Mouse (Mus musculus): ENCODE data around the gene Efcab14.

The Efcab14 gene

DNA sequence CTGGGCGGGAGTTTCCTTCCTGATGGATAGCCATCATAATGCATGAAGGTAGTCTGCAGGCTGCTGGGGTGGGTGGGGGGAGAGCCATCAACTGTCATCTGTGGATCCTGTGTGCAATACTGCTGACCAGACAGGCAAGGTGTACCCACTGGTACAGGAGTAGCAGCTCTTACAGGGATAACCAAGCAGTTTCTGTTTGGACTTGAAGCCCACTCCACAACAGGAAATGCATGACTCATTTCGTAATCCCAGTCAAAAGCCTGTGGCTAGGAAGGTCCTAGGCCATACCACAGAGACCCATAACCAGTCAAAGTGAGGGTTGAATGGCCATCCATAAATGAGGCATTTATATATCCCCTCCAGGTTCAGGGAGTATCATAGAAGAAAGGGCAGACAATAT is 40.1 kb downstream of the Efcab14 start:
- DNase-seq (ENCODE audit: low spot score): no peak

DNA sequence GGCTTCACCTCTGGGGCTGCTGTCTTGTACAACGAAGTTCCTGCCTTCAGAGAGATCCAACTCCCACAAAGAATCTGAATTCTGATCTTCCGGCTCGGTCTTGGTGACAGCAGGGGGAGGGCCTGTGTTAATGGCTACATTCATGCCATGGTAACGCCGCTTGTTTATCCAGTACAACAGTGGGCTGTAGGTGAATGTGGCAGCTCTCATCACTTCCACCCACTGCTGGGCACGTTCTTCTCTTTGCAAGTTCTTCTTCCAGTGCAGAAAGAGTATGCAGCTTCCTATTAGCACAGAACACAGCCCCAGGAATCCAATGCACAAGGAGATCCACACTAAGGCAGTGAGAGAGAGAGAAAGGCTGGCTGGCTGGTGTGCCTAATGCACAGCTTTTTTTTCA is 42.7 kb downstream of the Efcab14 start:
- no peak for DNase-seq (ENCODE audit: low spot score)

DNA sequence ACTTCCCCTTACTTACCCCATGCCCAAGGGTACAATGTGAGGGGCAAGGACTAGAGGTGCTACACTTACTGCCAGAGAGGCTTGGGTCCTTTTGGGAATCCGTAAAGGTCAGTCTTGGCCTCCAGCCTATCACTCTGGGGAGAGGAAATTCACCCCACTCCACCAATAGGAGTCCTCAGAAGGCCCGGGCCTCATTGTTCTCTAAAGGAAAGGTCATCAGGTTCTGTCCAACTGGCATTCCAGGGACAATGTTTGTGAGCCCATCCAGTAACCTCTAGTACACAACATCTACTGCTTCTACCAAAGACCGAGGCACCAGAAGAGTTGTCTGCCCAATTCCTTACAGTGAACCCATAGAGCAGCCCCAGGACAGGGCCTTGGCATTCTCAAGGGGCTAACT is 43.4 kb downstream of the Efcab14 start, which contains the start of gene Tex38:
Tex38 (minus strand) TSS at position 101 of the 400 bp plus-strand sequence.
- DNase-seq (ENCODE audit: low spot score): no peak

DNA sequence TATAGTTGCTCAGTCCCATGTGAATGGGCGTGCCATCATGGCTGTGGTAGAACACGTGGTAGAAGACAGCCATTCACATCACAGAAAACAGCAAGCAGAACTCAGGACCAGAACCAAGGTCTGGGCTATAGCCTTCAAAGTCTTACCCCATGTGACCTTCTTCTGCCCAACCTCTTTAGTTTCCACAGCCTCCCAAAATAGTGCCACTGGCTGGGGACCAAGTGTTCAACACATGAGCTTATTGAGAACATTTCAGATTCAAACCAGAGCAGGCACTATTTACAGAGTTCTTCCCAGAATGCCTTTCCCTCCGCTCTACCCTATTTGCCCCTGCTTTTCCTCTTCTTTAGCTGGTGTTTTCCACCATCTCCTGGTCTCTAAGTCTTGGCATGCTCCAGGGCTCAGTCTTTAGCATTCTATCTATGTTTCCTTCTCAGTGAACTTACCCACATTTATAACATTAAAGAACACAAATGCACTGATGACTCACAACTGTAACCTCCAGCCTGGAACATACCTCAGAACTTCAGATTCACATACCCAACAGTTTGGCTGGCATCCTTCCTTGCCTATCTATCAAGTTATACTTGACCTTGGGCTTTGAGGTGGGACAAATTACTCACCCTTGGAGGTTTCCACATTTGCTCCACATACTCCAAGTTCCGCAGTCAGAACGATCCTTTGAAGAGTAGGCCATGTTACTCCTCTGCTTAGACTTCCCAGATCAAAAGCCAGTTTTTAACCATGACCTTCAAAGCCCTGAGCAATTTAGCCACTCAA is 44.7 kb downstream of the Efcab14 start:
- no peak for DNase-seq (ENCODE audit: low spot score)

DNA sequence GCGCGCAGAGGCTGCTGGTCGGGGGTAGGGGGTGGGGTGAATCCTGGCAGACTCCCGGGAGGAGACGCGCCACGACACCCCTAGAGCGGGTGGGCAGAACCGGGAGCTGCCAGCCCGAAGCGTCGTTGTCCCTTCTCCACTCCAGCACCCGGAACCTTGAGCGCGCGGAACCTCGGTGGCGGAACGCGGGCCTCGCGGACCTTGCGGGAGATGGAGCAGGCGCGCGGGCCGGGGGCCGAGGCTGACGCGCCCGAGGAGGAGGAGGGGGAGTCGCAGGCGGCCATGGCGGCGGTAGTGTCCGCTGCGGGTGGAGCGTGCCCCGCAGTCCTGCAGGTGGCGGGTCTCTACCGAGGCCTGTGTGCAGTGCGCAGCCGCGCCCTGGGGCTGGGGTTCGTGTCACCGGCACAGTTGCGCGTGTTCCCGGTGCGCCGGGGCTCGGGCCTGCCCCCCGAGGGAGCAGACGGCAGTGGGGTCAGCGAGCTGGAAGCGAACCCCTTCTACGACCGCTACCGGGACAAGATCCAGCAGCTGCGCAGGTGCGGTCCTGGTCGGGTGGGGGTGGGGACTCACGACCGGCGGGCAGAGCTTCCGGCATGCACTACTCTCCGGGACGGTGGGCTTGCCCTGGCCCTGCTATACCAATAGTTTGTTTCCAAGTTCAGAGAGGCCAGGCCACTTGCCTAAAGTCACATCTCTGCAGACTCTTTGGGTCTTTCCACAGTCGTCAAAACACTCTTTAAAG is 47.4 kb downstream of the Efcab14 start, which contains the start of gene Atpaf1:
Atpaf1 (plus strand) TSS at position 44 of the 742 bp plus-strand sequence.
- peak; percentile 61 for DNase-seq (ENCODE audit: low spot score)

DNA sequence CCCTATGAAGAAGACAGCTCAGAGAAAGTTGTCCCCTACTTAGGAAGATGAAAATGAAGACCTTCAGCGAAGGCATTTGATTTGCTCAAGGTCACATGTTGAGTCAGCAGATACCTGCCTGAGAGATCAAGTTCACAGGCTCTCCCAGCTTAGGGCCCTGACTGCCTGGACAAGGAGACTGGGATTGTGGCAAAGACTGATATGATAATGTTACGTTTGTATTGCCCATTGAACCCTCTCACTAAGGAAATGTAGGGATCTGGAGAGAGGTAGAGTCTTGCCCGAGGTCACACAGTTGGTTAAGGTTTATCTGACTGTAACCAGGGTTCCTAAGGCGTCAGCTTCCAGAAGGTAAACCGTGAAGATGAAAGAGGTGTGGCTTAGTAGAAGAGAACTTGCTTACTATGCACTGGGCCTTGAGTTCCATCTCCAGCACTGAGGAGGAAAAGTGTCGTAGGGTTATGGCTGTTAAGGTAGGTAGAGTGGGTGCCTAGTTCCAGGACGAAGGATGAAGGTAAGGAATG is 48.0 kb downstream of the Efcab14 start:
- peak; percentile 19 for DNase-seq (ENCODE audit: low spot score)

DNA sequence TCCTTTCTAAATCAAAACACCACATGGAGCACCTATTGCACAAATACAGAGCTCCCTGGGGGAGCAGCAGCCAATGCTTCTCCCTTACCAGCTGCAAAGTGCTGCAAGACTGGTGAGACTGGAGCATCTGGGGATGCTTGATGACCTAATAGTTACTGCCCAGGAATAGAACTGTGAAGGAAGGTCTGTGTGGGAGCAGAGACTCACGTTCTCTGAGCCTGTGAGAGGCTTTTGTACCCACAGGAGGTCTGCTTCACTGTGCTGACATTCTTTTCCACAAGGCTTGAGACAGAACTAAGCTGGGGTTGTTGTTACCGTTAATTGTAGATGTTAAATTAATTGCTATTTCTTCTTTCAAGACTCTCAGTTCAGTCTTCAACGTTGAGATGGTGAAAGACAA is 53.3 kb downstream of the Efcab14 start:
- DNase-seq (ENCODE audit: low spot score): peak; percentile 23

DNA sequence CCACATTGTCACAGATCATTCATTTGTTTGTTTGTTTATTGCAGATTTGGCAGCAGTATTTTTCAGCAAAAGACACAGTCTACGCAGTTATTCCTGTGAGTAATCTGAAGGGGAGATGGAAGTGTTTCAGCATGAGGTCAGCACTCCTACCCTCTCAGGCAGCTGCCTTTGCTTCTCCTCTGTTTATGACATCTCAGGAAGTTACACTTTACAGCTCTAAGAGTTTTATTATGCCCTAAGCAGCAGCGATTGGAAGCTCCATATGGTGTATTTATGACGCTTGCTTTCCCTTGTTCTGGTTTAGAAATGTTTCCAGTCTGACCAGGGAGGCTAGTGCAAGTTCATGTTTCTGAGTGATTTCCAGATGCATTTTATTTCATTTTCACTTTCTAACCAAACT is 57.8 kb downstream of the Efcab14 start:
- peak; percentile 17 for DNase-seq (ENCODE audit: low spot score)

DNA sequence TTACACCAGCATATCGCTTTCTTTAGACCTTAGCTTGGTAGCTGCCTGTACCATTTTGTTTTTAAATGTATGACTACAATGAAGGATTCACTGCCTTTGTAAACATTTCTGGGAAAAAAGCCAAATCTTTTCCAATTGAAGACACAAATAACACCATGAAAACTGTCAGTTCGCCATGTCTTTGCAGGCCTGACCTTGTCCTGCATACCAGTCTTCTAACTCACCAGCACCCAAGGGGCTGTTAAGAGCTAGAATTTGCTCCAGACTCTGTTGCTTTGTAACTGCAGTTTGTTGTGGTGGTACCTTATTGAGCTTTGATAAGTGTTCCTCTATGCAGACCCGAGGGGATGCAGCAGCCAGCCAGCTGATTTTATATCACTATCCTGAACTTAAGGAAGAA is 62.4 kb downstream of the Efcab14 start:
- DNase-seq (ENCODE audit: low spot score): no peak

DNA sequence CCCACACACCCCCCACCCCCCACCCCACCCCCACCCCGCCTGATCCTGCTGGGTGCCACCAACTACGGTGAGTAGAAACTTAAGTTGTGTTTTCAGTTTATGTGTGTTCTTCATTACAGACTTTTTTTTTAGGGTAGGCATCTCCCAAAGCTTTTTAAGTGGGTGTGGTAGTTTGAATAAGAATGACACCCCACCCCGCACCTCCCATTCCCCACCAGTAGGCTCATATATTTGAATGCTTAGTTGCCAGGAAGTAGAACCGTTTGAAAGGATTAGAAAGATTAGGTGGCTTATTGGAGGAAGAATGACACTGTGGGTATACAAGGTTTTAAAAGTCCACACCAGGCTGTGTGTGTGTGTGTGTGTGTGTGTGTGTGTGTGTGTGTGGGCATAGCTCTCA is 74.8 kb downstream of the Efcab14 start:
- no peak for DNase-seq (ENCODE audit: low spot score)

DNA sequence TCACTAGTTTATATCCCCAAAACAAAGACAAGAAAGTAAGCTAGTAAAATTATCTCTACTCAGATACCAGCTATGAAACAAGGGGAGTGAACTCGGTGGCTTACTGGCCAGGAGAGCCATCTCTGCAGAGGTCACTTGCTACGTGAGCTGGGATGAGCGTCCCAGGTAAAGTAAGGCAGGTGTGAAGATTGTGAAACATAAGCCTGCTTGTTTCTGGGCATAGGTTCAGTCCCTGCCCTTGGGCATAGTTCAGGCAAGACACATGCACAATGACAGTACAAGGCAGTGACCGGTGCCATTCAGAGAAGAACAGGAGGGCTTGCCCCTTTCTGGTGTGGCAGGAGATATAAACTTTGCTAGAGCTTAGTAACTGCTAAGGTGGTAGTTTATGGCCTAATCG is 78.1 kb downstream of the Efcab14 start:
- no peak for DNase-seq (ENCODE audit: low spot score)

DNA sequence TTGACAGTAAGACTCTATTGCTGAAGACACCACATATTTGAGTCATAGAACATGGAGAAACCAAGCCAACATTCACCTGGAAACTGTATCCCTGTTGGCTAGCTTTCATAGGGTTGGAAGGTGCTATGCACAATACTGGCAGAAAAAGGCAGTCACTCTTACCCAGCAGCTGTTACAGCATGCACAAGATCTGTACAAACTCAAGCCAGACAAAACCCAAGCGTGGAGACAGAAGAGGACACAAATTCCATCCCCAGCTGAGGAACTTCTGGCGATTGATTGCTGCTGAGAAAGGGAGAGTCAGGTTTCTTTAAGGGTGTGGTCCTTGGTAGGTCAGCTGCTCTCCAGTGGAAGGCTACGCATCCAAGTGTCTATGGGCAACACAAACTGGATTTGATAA is 82.7 kb downstream of the Efcab14 start:
- no peak for DNase-seq (ENCODE audit: low spot score)

DNA sequence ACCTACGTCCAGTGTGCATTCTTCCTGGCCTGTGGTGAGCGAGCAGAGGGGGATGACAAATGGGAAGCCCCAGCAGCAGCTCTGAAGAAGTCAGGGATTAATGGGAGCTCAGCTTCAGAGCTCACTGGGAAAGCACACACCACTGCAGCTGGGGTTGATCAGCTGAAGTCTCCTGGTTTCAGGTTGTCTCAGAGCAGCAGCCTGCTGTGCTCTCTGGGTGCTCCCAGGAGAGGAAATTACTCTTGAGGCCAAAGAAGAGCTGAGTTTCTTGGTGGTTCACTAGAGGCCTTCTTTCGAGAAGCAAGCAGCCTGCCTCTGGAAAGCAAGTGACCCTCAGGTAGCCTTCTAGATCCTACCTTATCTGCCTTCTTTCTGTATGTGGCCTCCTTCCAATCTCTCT is 83.4 kb downstream of the Efcab14 start:
- no peak for DNase-seq (ENCODE audit: low spot score)

DNA sequence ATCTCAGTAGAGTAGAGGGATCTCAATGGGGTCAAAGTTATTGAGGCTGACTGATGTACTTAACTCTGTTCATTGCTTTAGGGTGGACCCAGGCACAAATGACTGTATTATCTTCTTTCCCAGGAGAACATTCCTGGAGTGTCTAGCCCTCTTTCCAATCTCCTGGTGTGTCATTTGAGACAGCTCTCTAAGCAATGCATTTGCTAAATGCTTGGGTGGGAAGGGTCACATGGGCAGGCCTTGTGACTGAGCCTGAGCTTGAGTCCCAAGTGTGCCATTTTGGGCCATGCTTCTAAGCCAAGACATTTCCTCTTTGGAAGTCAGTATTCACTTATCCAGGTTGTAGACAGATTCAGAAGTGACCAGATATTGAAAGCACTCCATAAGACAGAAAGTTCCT is 83.9 kb downstream of the Efcab14 start:
- peak; percentile 31 for DNase-seq (ENCODE audit: low spot score)

DNA sequence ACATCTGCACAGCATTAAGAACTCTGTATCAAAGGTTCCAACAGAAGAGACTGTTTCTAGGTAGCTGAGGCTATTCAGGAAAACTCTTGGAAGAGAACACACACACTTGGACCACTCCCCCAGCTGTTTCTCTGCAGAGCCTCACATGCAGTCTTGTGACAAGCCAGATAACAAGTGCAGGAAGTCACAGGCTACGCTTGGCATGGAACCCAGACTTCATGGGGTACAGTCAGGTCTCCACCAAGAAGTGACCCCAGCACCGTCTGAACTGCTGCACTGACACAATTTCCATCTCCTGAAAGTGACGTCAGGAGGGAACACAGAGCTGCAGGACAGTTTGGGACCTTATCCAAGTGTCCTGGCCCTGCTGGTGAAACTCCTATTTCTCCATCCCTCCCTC is 84.4 kb downstream of the Efcab14 start:
- DNase-seq (ENCODE audit: low spot score): no peak

DNA sequence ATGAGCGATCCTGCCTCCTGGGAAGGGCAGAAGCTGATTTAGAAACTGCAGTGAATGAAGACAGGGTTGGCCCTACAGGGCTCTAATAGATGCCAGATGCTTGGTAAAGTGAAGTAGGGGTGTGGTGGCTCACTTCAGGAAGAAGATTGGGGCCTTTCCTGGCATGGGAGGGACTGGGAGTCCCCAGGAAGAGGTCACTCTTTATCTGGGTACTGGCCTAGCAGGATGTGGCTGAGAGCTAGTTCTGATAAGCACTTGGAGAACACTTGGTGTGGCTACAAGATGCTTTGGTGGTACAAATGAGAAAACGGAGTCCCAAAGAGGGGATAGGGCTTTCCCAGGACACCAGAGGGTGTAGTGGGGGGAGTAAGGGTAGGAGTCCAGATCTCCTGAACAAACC is 86.6 kb downstream of the Efcab14 start:
- DNase-seq (ENCODE audit: low spot score): no peak

DNA sequence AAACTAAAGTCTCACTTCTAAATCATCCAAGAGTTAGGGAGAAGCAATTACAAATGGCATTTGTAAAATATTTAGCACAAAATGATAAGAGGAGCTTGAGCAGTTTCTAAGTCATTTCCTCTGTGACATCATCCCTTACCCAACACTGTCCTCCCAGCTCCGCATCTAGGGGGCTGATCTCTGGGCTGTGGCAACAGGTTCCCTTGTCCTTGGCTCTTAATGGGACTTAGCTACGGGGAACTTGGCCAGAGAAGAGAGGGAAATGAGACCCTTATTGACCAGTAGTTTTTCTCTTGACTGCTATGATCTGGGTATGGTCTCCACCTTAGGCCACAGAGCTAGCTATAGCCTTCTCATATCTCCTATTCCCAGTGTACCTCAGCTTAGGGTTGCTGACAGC is 87.7 kb downstream of the Efcab14 start:
- DNase-seq (ENCODE audit: low spot score): no peak

Data from adipocyte (in vitro differentiated cells).